Mouse (Mus musculus): Measurements from ENCODE around the gene Rpl23a. TPM values are rescaled to one million over a fixed set of nuclear protein-coding genes. Genes with fewer than 3 reads are reported as not detected.

The Rpl23a gene
- polyA plus RNA-seq, 1 experiment from 2014 or later = 1,241 TPM

GRCm38 (mm10) chr11:78177903-78178858 lies 5.2 kb downstream of the Rpl23a start:
- WGBS = under 1% methylated on average over 68 of the region's 84 CpGs
- Histone ChIP-seq H3K4me2 (ENCODE audit: low read depth, low read length) (peak overlapping the region; percentile 94), H3K4me1 (ENCODE audit: control insufficient read depth, insufficient read depth, low read length) (peaks cover 50% of the 10 kb centered on the region), H3K9ac (ENCODE audit: low read depth, low read length) (peak overlapping the region; percentile 89), H3K4me3 (ENCODE audit: low read length) (peak overlapping the region; percentile 73), H3K27me3 (replicated peaks; ENCODE audit: control insufficient read depth, insufficient read depth, low read length) (no peaks in the 10 kb centered on the region), H3K27ac (ENCODE audit: low read length) (peak overlapping the region; percentile 99), H3K36me3 (ENCODE audit: control insufficient read depth, insufficient read depth, low read length) (peaks cover 3% of the 10 kb centered on the region), H3K9me3 (ENCODE audit: control insufficient read depth, low read length) (no peaks in the 10 kb centered on the region)
- ATAC-seq = peak; percentile 86

DNA sequence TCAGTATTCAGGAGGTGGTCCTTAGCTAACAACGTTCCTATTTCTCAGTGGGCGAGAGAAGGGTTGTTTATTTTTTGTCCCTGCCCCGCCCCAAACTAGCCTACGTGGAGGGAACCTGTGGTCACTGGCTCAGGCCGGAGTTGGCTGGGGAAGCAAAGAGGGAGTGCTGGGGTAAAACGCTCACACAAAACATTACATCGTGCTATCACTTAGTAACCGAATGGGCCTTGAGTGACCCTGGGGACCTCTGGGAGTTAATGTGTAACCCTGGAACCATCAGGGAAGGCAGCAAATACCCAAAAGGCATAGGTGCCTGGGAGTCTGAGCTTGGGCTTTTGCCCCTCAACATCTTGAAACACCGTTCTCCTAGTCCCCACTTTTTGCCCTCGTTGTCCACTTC lies 5.9 kb downstream of the Rpl23a start:
- Histone ChIP-seq H3K4me1 (ENCODE audit: control insufficient read depth, insufficient read depth, low read length) (peaks cover 56% of the 10 kb centered on the region), H3K36me3 (ENCODE audit: control insufficient read depth, insufficient read depth, low read length) (peaks cover 3% of the 10 kb centered on the region), H3K4me2 (ENCODE audit: low read depth, low read length) (peak overlapping the region; percentile 94), H3K9ac (ENCODE audit: low read depth, low read length) (peak overlapping the region; percentile 89), H3K27me3 (replicated peaks; ENCODE audit: control insufficient read depth, insufficient read depth, low read length) (no peaks in the 10 kb centered on the region), H3K9me3 (ENCODE audit: control insufficient read depth, low read length) (no peaks in the 10 kb centered on the region), H3K4me3 (ENCODE audit: low read length) (peak overlapping the region; percentile 73), H3K27ac (ENCODE audit: low read length) (peak overlapping the region; percentile 99)
- WGBS = 1% methylated on average over 10 of the region's 10 CpGs
- peak; percentile 34 for ATAC-seq

DNA sequence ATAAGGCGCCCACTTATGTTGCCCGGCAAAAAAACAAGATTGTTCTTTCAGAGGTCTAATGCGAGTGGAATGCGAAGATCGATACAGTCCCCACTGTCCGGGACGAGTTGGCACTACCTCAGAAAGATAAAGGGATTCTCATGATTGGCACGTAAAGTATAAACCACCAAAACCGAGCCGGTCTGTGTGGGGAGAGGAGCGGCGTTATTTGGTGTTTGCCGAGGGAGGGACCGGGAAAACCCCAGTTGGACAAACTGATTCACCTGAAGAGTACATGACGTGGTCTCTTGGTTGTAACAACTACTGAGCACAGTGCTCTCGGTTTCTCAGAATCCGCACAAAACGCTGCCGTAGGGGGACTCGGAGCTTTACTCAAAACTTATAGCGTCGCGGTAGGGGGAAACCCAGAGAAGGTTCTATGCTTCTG lies 6.5 kb downstream of the Rpl23a start:
- Histone ChIP-seq H3K4me1 (ENCODE audit: control insufficient read depth, insufficient read depth, low read length) (peaks cover 52% of the 10 kb centered on the region), H3K27ac (ENCODE audit: low read length) (peak overlapping the region; percentile 99), H3K9me3 (ENCODE audit: control insufficient read depth, low read length) (no peaks in the 10 kb centered on the region), H3K27me3 (replicated peaks; ENCODE audit: control insufficient read depth, insufficient read depth, low read length) (no peaks in the 10 kb centered on the region), H3K4me2 (ENCODE audit: low read depth, low read length) (peak overlapping the region; percentile 94), H3K4me3 (ENCODE audit: low read length) (peak overlapping the region; percentile 73), H3K9ac (ENCODE audit: low read depth, low read length) (peak overlapping the region; percentile 89), H3K36me3 (ENCODE audit: control insufficient read depth, insufficient read depth, low read length) (peaks cover 3% of the 10 kb centered on the region)
- ATAC-seq = no peak
- under 1% methylated on average over 23 of the region's 23 CpGs for WGBS

- peak within 1 kb of the TSS; percentile 73 for H3K4me3 ChIP-seq (ENCODE audit: low read length)
- under 1% methylated on average over 32 of the region's 32 CpGs for WGBS
- H3K4me1 ChIP-seq (ENCODE audit: control insufficient read depth, insufficient read depth, low read length) = peaks cover 47% of the 10 kb centered on the region
- peak within 1 kb of the TSS; percentile 99 for H3K27ac ChIP-seq (ENCODE audit: low read length)
- no peaks in the 10 kb centered on the region for H3K27me3 ChIP-seq (replicated peaks; ENCODE audit: control insufficient read depth, insufficient read depth, low read length)
- H3K9me3 ChIP-seq (ENCODE audit: control insufficient read depth, low read length) = no peaks in the 10 kb centered on the region
- peaks cover 3% of the 10 kb centered on the region for H3K36me3 ChIP-seq (ENCODE audit: control insufficient read depth, insufficient read depth, low read length)
- peak; percentile 56 for ATAC-seq
- peak within 1 kb of the TSS; percentile 89 for H3K9ac ChIP-seq (ENCODE audit: low read depth, low read length)
- peak within 1 kb of the TSS; percentile 94 for H3K4me2 ChIP-seq (ENCODE audit: low read depth, low read length)
Observed at GRCm38 (mm10) chr11:78176402-78176862, 7.0 kb downstream of the Rpl23a start, which contains the start of the genes Nek8 and Tlcd1. Nek8 (minus strand) TSS chr11:78176675. Tlcd1 (plus strand) TSS chr11:78176711.

DNA sequence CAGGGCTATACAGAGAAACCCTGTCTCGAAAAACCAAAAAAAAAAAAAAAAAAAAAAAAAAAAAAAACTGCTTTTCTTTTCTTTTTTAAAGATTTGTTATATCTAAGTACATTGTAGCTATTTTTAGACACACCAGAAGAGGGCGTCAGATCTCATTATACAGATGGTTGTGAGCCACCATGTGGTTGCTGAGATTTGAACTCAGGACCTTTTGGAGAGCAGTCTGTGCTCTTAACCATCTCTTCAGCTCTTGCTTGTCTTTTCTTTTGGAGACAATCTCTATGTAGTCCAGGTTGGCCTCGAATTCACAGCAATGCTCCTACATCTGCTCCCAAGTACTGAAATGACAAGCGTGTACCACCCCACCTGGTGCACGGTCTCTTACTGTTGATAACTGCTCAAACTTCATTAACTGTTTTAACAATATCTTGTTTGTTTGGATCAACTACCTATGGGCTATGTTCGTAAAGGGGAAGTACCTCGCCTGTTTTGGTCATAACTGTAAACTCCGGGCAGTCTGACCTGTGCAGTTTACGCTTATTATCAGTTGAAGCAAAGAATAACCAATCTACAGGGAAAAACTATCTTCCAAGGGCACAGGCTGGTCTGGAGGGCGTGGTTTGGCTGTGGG lies 7.5 kb downstream of the Rpl23a start:
- peak overlapping the region; percentile 99 for H3K27ac ChIP-seq (ENCODE audit: low read length)
- peaks cover 3% of the 10 kb centered on the region; the same call in 1 of the 2 replicates for H3K36me3 ChIP-seq (ENCODE audit: control insufficient read depth, insufficient read depth, low read length)
- H3K4me1 ChIP-seq (ENCODE audit: control insufficient read depth, insufficient read depth, low read length) = peaks cover 42% of the 10 kb centered on the region
- H3K9me3 ChIP-seq (ENCODE audit: control insufficient read depth, low read length) = no peaks in the 10 kb centered on the region
- H3K9ac ChIP-seq (ENCODE audit: low read depth, low read length) = peak overlapping the region; percentile 89
- 3% methylated on average over 9 of the region's 10 CpGs for whole genome bisulfite sequencing
- peak overlapping the region; percentile 47 for H3K4me2 ChIP-seq (ENCODE audit: low read depth, low read length)
- H3K4me3 ChIP-seq (ENCODE audit: low read length) = peak overlapping the region; percentile 73
- no peaks in the 10 kb centered on the region for H3K27me3 ChIP-seq (replicated peaks; ENCODE audit: control insufficient read depth, insufficient read depth, low read length)
- no peak; the same call in 1 of the 2 replicates for ATAC-seq

GRCm38 (mm10) chr11:78174506-78174905 lies 8.9 kb downstream of the Rpl23a start:
- Histone ChIP-seq H3K27ac (ENCODE audit: low read length) (no peak overlapping the region), H3K4me2 (ENCODE audit: low read depth, low read length) (no peak overlapping the region), H3K4me3 (ENCODE audit: low read length) (no peak overlapping the region), H3K27me3 (replicated peaks; ENCODE audit: control insufficient read depth, insufficient read depth, low read length) (no peaks in the 10 kb centered on the region), H3K4me1 (ENCODE audit: control insufficient read depth, insufficient read depth, low read length) (peaks cover 28% of the 10 kb centered on the region), H3K36me3 (ENCODE audit: control insufficient read depth, insufficient read depth, low read length) (no peaks in the 10 kb centered on the region), H3K9me3 (ENCODE audit: control insufficient read depth, low read length) (no peaks in the 10 kb centered on the region), H3K9ac (ENCODE audit: low read depth, low read length) (0 out of 2 replicates have a peak overlapping the region, but pooled peaks have one; percentile 6)
- 79% methylated on average over 3 of the region's 3 CpGs for WGBS
- ATAC-seq = no peak

DNA sequence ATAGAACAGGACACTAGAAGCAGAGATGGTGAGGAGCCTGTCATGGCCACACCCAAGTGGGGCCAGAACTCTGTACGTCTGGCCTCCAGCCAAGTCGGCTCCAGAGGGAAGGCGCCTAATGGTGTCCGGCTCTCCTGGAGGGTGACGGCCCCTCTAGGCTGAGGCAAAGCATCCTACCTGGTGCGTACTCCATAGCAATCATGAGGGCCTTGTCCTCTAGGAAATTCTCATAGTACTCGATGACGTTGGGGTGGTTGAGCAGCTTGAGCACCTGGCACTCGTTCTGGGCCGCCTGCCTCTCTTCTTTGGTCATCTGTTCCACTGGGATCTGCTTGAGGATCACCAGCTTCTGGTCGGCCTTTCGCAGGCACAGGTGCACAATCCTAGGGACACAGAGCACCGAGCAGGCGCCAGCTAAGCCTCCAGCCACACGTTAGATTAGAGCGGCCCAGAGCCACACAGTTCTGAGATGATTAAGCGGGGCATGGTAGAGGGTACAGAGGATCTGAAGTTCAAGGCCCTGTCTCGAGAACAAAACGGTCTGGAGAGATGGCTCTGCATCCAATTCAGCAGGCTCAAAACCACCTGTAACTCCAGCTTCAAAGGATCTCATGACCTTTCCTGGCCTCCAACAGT lies 10.5 kb downstream of the Rpl23a start:
- Histone ChIP-seq H3K4me2 (ENCODE audit: low read depth, low read length) (no peak overlapping the region), H3K27me3 (replicated peaks; ENCODE audit: control insufficient read depth, insufficient read depth, low read length) (no peaks in the 10 kb centered on the region), H3K36me3 (ENCODE audit: control insufficient read depth, insufficient read depth, low read length) (no peaks in the 10 kb centered on the region), H3K9me3 (ENCODE audit: control insufficient read depth, low read length) (no peaks in the 10 kb centered on the region), H3K4me3 (ENCODE audit: low read length) (no peak overlapping the region), H3K4me1 (ENCODE audit: control insufficient read depth, insufficient read depth, low read length) (peaks cover 26% of the 10 kb centered on the region), H3K9ac (ENCODE audit: low read depth, low read length) (no peak overlapping the region), H3K27ac (ENCODE audit: low read length) (no peak overlapping the region)
- 78% methylated on average over 19 of the region's 19 CpGs for WGBS
- ATAC-seq = no peak

GRCm38 (mm10) chr11:78172034-78172747 lies 11.2 kb downstream of the Rpl23a start:
- Histone ChIP-seq H3K9ac (ENCODE audit: low read depth, low read length) (no peak overlapping the region), H3K36me3 (ENCODE audit: control insufficient read depth, insufficient read depth, low read length) (no peaks in the 10 kb centered on the region)
- WGBS = 81% methylated on average over 16 of the region's 16 CpGs

More at GRCm38 (mm10) chr11:78172034-78172747, 11.2 kb downstream of the Rpl23a start:
- Histone ChIP-seq H3K4me2 (ENCODE audit: low read depth, low read length) (no peak overlapping the region), H3K27me3 (replicated peaks; ENCODE audit: control insufficient read depth, insufficient read depth, low read length) (no peaks in the 10 kb centered on the region), H3K27ac (ENCODE audit: low read length) (no peak overlapping the region), H3K4me1 (ENCODE audit: control insufficient read depth, insufficient read depth, low read length) (peaks cover 22% of the 10 kb centered on the region), H3K4me3 (ENCODE audit: low read length) (no peak overlapping the region), H3K9me3 (ENCODE audit: control insufficient read depth, low read length) (no peaks in the 10 kb centered on the region)
- no peak for ATAC-seq

Data from intestine, embryonic 16.5 days (tissue).